Mouse (Mus musculus): ENCODE data around the gene Olfr935. TPM values are rescaled to one million over a fixed set of nuclear protein-coding genes. Genes with fewer than 3 reads are reported as not detected.

Gene Olfr935
- not detected in 2 replicates for polyA plus RNA-seq (2015; fragmentation: Nextera tagmentation; extraction: Ambion mirVana)

DNA sequence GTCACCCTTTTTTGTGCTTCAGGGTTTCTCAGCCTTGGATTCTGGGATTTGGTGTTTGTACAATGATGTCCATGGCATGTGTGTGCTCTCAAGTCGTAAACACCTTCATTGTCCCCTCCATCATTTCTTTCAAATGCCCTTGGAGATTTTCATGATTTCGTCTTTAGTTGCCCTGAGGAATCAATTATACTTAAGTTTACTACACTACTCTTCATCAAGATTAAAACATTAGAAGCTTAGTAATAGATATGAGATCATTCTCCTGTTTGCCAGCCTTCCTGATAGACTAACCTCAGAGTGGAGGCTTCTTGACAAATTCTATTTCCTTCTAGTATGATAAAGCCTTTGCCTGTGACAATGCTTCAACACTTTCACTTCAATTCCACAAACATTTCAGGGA is at the start of gene Olfr935:
Olfr935 (minus strand) TSS at position 101 of the 400 bp plus-strand sequence.

DNA sequence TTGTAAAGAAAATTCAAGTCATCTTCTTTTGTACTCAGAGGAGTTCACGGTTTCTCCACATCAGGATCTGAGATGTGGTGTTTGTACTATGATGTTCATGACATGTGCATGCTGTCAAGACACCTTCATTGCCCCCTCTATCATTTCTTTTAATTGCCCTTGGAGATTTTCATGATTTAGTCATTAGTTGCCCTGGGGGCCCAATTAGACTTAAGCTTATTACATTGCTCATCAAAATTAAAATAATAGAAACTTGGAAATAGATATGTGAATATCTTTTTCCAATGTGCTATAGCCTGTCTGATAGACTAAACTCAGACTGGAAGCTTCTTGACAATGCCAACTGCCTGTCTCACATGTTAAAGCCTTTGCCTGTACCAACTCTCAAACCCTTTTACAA is 23.8 kb upstream of the Olfr935 start, which contains the start of gene Olfr146:
Olfr146 (minus strand) TSS at position 101 of the 400 bp plus-strand sequence.

DNA sequence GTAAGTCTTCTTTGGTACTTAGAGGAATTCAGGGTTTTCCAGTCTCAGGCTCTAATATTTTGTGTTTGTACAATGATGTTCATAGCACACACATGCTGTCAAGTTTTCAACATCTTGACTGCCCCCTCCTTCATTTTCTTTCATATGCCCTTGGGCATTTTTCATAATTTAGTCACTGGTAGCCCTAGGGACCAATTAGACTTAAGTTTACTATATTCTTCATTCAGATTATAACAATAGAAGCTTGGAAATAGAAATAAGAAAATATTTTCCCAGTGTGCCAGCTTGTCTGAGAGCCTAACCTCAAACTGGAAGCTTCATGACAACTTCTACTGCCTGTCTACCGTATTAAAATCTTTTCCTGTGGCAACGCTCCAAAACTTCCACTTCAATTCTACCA is 11.3 kb downstream of the Olfr935 start, which contains the start of gene Olfr934:
Olfr934 (minus strand) TSS at position 101 of the 400 bp plus-strand sequence.

DNA sequence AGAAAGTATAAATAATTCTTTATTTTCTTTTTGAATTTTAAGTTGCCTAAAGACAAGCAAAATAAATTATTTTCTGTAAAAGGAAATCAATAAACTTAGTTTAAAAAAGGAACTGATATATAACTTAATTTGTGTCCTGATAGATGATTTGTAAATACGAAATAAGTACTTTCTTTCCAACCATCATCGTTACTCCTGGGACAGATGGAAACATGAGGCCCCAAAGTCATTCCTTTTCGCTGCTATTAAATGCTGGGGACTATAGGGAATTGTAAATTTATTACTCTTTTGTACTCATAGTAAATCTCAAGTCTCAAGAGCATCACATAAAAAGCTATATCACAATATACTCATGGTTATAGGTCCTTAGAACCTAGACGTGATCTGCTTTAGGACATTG is 27.5 kb downstream of the Olfr935 start, which contains the start of gene Olfr933:
Olfr933 (plus strand) TSS at position 301 of the 400 bp plus-strand sequence.

Small RNAs within 50 kb of the gene (microRNA-seq; reads per million reads assigned to microRNA genes)
- gene Gm25529, result not detected

Other genes starting within 250 kb of the Olfr935 start
- gene Olfr920, start 247.4 kb downstream of the Olfr935 start, polyA plus RNA-seq (2015; fragmentation: Nextera tagmentation; extraction: Ambion mirVana), result 0.02 and 0.06 TPM in 2 replicates
- not detected in 2 replicates for gene Olfr921, start 226.6 kb downstream of the Olfr935 start, polyA plus RNA-seq (2015; fragmentation: Nextera tagmentation; extraction: Ambion mirVana)
- gene Olfr922, start 185.1 kb downstream of the Olfr935 start, polyA plus RNA-seq (2015; fragmentation: Nextera tagmentation; extraction: Ambion mirVana), result not detected in 2 replicates
- not detected in 2 replicates for gene Olfr923, start 173.1 kb downstream of the Olfr935 start, polyA plus RNA-seq (2015; fragmentation: Nextera tagmentation; extraction: Ambion mirVana)
- not detected in 2 replicates for gene Olfr924, start 155.2 kb downstream of the Olfr935 start, polyA plus RNA-seq (2015; fragmentation: Nextera tagmentation; extraction: Ambion mirVana)
- gene Olfr26, start 144.6 kb downstream of the Olfr935 start, polyA plus RNA-seq (2015; fragmentation: Nextera tagmentation; extraction: Ambion mirVana), result not detected in 2 replicates
- gene Olfr926, start 122.6 kb downstream of the Olfr935 start, polyA plus RNA-seq (2015; fragmentation: Nextera tagmentation; extraction: Ambion mirVana), result not detected in 2 replicates
- gene Olfr930, start 69.9 kb downstream of the Olfr935 start, polyA plus RNA-seq (2015; fragmentation: Nextera tagmentation; extraction: Ambion mirVana), result not detected in 2 replicates
- not detected in 2 replicates for gene Olfr933, start 27.4 kb downstream of the Olfr935 start, polyA plus RNA-seq (2015; fragmentation: Nextera tagmentation; extraction: Ambion mirVana)
- gene Olfr934, start 11.4 kb downstream of the Olfr935 start, polyA plus RNA-seq (2015; fragmentation: Nextera tagmentation; extraction: Ambion mirVana), result not detected in 2 replicates
- not detected in 2 replicates for gene Olfr146, start 23.7 kb upstream of the Olfr935 start, polyA plus RNA-seq (2015; fragmentation: Nextera tagmentation; extraction: Ambion mirVana)
- not detected in 2 replicates for gene Olfr937, start 65.3 kb upstream of the Olfr935 start, polyA plus RNA-seq (2015; fragmentation: Nextera tagmentation; extraction: Ambion mirVana)
- gene Olfr938, start 79.2 kb upstream of the Olfr935 start, polyA plus RNA-seq (2015; fragmentation: Nextera tagmentation; extraction: Ambion mirVana), result not detected in 2 replicates
- gene Olfr27, start 128.4 kb upstream of the Olfr935 start, polyA plus RNA-seq (2015; fragmentation: Nextera tagmentation; extraction: Ambion mirVana), result not detected in 2 replicates
- not detected in 2 replicates for gene Olfr943, start 166.6 kb upstream of the Olfr935 start, polyA plus RNA-seq (2015; fragmentation: Nextera tagmentation; extraction: Ambion mirVana)
- gene Olfr944, start 202.2 kb upstream of the Olfr935 start, polyA plus RNA-seq (2015; fragmentation: Nextera tagmentation; extraction: Ambion mirVana), result not detected in 2 replicates